Mouse (Mus musculus): ENCODE data around the gene Ntn4. TPM values are rescaled to one million over a fixed set of nuclear protein-coding genes. Genes with fewer than 3 reads are reported as not detected.

Ntn4 gene
- total and polyA plus RNA-seq, 3 experiments, result not detected

- peak overlapping the region; percentile 29; the same call in 1 of the 2 replicates for H3K4me2 ChIP-seq (ENCODE audit: insufficient read depth, low read depth, poor library complexity, severe bottlenecking)
- no peaks in the 10 kb centered on the region for H3K36me3 ChIP-seq (replicated peaks in 1 of 2; ENCODE audit: control insufficient read depth in 1 of 2, insufficient read depth in 1 of 2, low read length in 1 of 2)
- no peak overlapping the region for H3K4me3 ChIP-seq (replicated peaks in 1 of 3; ENCODE audit: low read depth in 2 of 3, low read length in 2 of 3, poor library complexity in 1 of 3)
- in situ Hi-C loops (cut with MboI; ENCODE audit: low pct_ligation_motif_present, low pct_unique_long_range_greater_than_20kb, low sequenced_read_pairs) (loop anchor here (10.0 kb wide), 1 partner anchor 115 kb away; no protein-coding TSS in a partner anchor), dilution Hi-C loops (cut with MboI; ENCODE audit: extremely low pct_ligation_motif_present, extremely low pct_unique_long_range_greater_than_20kb, low sequenced_read_pairs) (no loop called here)
- DNase-seq (ENCODE audit: extremely low read depth), result no peak
- no peak for TF ChIP-seq E2F4 (IDR thresholded peaks at IDR 0.05; ENCODE audit: insufficient replicate concordance, low read depth, low read length)
- no peak for TF ChIP-seq POLR2AphosphoS2 (IDR thresholded peaks at IDR 0.05; ENCODE audit: low read depth, low read length)
- no peak for TF ChIP-seq ZKSCAN1 (IDR thresholded peaks at IDR 0.05; ENCODE audit: borderline replicate concordance, low read depth, low read length)
- no peak for TF ChIP-seq PAX5 (IDR thresholded peaks at IDR 0.05; ENCODE audit: low read length)
- TF ChIP-seq SIN3A (IDR thresholded peaks at IDR 0.05; ENCODE audit: low read length), result no peak
- TF ChIP-seq GABPA (IDR thresholded peaks at IDR 0.05; ENCODE audit: insufficient replicate concordance, low read depth, low read length), result no peak
- TF ChIP-seq USF2 (conservative IDR thresholded peaks at IDR 0.05; ENCODE audit: low read depth, low read length), result no peak
- TF ChIP-seq ZNF384 (IDR thresholded peaks at IDR 0.05; ENCODE audit: low read depth, low read length), result no peak
- peaks cover 0 to 3% of the 10 kb centered on the region in 2 experiments; a peak in 1 of 4 replicates for H3K4me1 ChIP-seq (ENCODE audit: control insufficient read depth in 1 of 2, insufficient read depth in 2 of 2)
- H3K27ac ChIP-seq (ENCODE audit: insufficient read depth, low read depth), result no peak overlapping the region
- no peaks in the 10 kb centered on the region for H3K9me3 ChIP-seq (replicated peaks; ENCODE audit: low read length)
- no peaks in the 10 kb centered on the region for H3K27me3 ChIP-seq (replicated peaks)
- H3K9ac ChIP-seq (ENCODE audit: insufficient read depth, low read depth), result no peak overlapping the region
- H3K79me2 ChIP-seq (replicated peaks; ENCODE audit: control insufficient read depth, extremely low read depth, insufficient read depth, poor library complexity, severe bottlenecking), result no peaks in the 10 kb centered on the region
These were observed 109.0 kb downstream of the Ntn4 start for GRCm38 (mm10) chr10:93749267-93750192.

DNA sequence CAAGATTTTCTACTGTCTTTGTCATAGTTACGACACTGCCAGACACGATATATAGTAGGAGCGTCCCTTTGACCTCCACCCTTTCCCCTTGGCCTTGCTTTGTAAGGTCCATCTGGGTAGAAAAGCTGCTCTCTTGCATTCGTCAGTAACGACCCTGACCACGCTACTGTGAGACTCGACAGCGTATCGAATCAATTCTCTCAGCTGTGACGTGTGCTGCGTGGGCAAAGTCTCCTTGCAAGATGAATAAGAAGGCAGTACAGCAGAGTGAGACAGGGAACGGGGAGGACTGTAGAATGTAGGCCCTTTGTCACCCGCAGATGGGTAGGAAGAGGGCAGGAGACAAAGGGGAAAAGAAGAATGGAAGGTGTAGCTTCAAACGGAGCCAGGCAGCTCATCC is 110.8 kb downstream of the Ntn4 start:
- no peak overlapping the region for H3K4me3 ChIP-seq (replicated peaks in 1 of 3; ENCODE audit: low read depth in 2 of 3, low read length in 2 of 3, poor library complexity in 1 of 3)
- H3K9ac ChIP-seq (ENCODE audit: insufficient read depth, low read depth), result no peak overlapping the region
- H3K9me3 ChIP-seq (replicated peaks; ENCODE audit: low read length), result no peaks in the 10 kb centered on the region
- TF ChIP-seq E2F4 (IDR thresholded peaks at IDR 0.05; ENCODE audit: insufficient replicate concordance, low read depth, low read length) (no peak), SIN3A (IDR thresholded peaks at IDR 0.05; ENCODE audit: low read length) (no peak)
- no peak overlapping the region for H3K27ac ChIP-seq (ENCODE audit: insufficient read depth, low read depth)
- no peaks in the 10 kb centered on the region for H3K79me2 ChIP-seq (replicated peaks; ENCODE audit: control insufficient read depth, extremely low read depth, insufficient read depth, poor library complexity, severe bottlenecking)
- no peaks in the 10 kb centered on the region for H3K36me3 ChIP-seq (replicated peaks in 1 of 2; ENCODE audit: control insufficient read depth in 1 of 2, insufficient read depth in 1 of 2, low read length in 1 of 2)
- dilution Hi-C loops (cut with MboI; ENCODE audit: extremely low pct_ligation_motif_present, extremely low pct_unique_long_range_greater_than_20kb, low sequenced_read_pairs) (no loop called here), in situ Hi-C loops (cut with MboI; ENCODE audit: low pct_ligation_motif_present, low pct_unique_long_range_greater_than_20kb, low sequenced_read_pairs) (loop anchor here (10.0 kb wide), 1 partner anchor 117 kb away; no protein-coding TSS in a partner anchor)
- H3K4me1 ChIP-seq (ENCODE audit: control insufficient read depth in 1 of 2, insufficient read depth in 2 of 2), result peaks cover 0 to 3% of the 10 kb centered on the region in 2 experiments; a peak in 1 of 4 replicates
- H3K27me3 ChIP-seq (replicated peaks), result no peaks in the 10 kb centered on the region
- DNase-seq (ENCODE audit: extremely low read depth), result no peak
- no peak overlapping the region for H3K4me2 ChIP-seq (ENCODE audit: insufficient read depth, low read depth, poor library complexity, severe bottlenecking)

DNA sequence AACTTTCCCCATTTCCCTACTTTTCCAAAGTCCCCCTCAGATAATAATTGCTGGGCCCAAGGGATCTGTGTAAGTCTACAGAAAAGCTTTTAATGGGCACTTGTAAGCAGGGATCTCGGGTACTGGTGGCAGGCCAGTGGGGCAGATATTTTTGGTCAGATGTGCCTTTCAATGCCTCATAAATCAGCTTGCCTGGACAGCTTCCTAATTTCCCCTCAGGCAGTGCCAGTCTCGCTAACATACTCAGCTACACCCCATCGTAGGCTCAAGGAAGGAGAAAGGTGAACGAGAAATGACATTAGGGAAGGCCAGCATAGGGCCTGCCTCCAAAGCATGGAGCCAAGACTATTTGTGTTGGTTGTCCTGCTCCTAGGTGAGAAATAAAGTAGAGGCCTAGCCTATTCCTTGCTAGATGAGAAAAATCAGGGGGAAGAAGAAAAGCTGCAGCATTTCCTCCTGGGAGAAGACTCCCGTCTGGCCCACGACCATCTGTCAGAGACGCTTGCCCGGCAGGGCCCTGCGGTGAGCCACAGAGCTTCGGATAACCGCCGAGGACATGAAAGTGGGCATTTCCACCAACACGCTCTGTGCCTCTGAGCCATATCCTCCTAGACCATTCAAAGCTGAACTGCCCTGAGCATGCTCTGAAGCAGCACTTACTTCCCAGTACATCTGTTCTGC is 113.4 kb downstream of the Ntn4 start:
- TF ChIP-seq BHLHE40 (IDR thresholded peaks at IDR 0.05; ENCODE audit: low read depth, low read length) (no peak), ETS1 (conservative IDR thresholded peaks at IDR 0.05; ENCODE audit: low read depth, low read length) (no peak)
- Histone ChIP-seq H3K4me2 (ENCODE audit: insufficient read depth, low read depth, poor library complexity, severe bottlenecking) (no peak overlapping the region), H3K27ac (ENCODE audit: insufficient read depth, low read depth) (no peak overlapping the region), H3K9ac (ENCODE audit: insufficient read depth, low read depth) (no peak overlapping the region), H3K79me2 (replicated peaks; ENCODE audit: control insufficient read depth, extremely low read depth, insufficient read depth, poor library complexity, severe bottlenecking) (no peaks in the 10 kb centered on the region), H3K9me3 (replicated peaks; ENCODE audit: low read length) (no peaks in the 10 kb centered on the region), H3K4me1 (ENCODE audit: control insufficient read depth in 1 of 2, insufficient read depth in 2 of 2) (peaks cover 0 to 9% of the 10 kb centered on the region in 2 experiments; a peak in 2 of 4 replicates), H3K4me3 (replicated peaks in 1 of 3; ENCODE audit: low read depth in 2 of 3, low read length in 2 of 3, poor library complexity in 1 of 3) (no peak overlapping the region), H3K27me3 (replicated peaks) (no peaks in the 10 kb centered on the region), H3K36me3 (replicated peaks in 1 of 2; ENCODE audit: control insufficient read depth in 1 of 2, insufficient read depth in 1 of 2, low read length in 1 of 2) (no peaks in the 10 kb centered on the region)
- dilution Hi-C loops (cut with MboI; ENCODE audit: extremely low pct_ligation_motif_present, extremely low pct_unique_long_range_greater_than_20kb, low sequenced_read_pairs) (no loop called here), in situ Hi-C loops (cut with MboI; ENCODE audit: low pct_ligation_motif_present, low pct_unique_long_range_greater_than_20kb, low sequenced_read_pairs) (loop anchor here (10.0 kb wide), 1 partner anchor 119 kb away; no protein-coding TSS in a partner anchor)
- no peak for DNase-seq (ENCODE audit: extremely low read depth)

Measured in CH12.LX (cell line).